Mouse (Mus musculus) ovary, postnatal 36 days (tissue): Measurements from ENCODE around the gene Wfdc15b.

Experiments used
- DNase-seq: peaks from one replicate; pipeline ENCODE4 v3.0.0; 2022; ENCODE audit warnings: low spot score, mixed read lengths

The Wfdc15b gene

GRCm38 (mm10) chr2:164180124-164180523 lies 41.3 kb downstream of the Wfdc15b start:
- DNase-seq, result no peak

GRCm38 (mm10) chr2:164177831-164178230 lies 43.6 kb downstream of the Wfdc15b start:
- no peak for DNase-seq

DNA sequence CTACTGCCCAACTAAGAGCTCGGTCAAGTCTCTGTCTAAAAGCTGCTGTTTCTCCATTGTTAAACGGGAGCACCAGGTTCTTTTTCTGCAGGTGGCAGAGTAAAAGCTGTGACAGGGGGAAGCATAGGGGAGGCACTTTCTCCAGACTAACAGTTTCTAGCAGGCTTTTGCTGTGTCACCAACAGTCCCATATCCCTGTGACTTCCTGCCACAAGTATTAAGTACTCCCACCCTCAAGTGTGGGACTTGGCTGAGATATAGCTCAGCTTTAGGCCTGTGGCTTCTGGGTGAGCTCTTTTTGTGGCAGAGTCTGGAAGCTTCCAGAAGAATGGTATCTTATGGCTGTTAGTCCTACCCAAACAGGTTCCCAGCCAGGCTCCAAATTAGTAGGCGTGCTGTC lies 45.6 kb downstream of the Wfdc15b start:
- no peak for DNase-seq

DNA sequence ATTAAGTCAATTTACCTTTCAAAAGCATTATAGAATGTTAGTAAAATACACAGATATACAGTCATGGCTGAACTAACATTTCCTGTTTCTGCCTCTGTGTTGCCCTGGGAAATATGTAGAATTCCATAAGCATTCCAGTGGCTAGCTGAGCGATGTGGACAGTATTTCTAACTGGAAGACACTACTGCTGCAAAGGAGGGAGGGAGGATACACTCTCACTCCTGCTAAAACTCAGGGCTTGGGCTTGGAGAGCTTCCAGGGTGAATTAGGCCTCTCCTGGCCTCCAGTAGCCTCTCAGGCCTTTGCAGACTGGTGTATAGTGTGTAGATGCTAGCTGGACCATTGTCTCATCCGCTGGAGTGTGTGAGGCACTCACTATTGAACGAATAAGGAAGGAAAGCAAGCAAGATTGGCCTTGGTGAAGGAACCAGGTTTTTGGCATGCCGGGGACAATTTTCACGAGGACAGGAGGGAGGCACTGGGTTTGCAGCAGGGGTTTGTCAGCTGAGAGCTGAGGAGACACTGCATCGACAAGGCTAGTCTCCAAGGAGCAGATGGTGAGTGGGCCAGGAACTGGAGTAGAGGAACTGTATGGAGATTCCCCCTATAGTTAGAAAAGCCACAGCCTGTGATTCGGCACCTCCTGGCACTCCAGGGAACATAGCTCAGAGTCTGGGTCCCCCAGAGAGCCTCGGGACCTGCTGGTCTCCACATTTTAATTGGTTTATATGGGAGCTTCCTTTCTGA lies 46.6 kb downstream of the Wfdc15b start:
- no peak for DNase-seq

- no peak for DNase-seq
Measured at GRCm38 (mm10) chr2:164173394-164173793, 48.1 kb downstream of the Wfdc15b start.

DNA sequence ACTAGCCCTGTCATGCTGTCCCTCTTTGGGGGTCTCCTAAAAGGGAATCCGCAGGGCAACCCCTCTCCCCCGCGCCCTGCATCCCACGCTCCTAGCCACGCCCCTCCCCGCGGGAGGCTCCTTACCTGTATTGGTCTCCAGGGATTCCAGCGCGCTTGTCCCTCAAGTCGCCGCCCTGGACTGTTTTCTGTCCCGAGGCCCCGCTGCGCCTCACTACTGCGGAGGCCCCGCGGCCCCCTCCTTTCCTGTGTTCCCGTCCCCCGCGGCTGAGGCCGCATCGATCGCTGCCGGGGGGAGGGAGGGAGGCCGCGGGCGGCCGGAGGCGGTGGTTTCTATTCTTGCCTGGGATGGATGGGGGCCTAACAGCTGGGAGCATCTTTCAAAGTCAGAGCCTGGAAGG lies 50.6 kb downstream of the Wfdc15b start, which contains the start of gene Kcns1:
Gene Kcns1, minus strand, starts transcription at position 212 of the 400 bp plus-strand sequence.
- DNase-seq, result no peak

DNA sequence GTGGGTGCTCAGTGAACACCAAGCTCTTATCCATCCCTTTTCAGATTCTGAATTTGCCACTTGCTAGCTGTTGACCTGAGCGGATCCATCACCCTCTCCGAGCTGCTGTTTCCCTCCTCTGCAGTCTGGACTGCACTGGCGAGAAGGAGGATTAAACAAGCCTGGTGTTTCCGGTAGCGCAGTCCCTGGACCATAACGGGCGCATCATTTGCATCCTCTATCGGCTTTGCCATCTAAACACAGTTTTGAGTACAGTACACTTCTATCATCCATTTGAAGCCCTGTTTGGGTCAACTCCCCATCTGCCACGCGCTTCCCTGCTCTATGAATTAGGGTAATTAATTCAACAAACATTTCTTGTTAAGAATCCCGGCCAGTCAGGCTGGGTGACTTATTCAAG lies 51.1 kb downstream of the Wfdc15b start:
- DNase-seq, result no peak

DNA sequence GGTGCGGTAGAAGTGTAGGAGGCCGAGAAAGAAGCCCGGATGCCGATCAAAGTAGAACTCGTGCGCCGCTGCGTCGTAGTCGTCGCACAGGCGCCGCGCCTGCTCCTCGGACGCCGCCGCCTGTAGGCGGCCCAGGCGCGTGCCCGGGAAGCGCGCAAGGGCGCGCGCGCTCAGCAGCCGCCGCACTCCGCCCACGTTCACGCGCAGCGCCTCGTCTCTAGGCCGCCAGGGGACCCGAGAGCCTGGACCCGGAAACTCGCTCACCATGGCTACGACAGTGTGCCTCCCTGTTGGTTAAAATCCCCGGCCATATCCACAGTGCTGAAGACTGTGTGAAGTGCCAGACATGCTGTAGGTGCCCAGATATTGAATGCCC lies 52.9 kb downstream of the Wfdc15b start:
- DNase-seq, result no peak

DNA sequence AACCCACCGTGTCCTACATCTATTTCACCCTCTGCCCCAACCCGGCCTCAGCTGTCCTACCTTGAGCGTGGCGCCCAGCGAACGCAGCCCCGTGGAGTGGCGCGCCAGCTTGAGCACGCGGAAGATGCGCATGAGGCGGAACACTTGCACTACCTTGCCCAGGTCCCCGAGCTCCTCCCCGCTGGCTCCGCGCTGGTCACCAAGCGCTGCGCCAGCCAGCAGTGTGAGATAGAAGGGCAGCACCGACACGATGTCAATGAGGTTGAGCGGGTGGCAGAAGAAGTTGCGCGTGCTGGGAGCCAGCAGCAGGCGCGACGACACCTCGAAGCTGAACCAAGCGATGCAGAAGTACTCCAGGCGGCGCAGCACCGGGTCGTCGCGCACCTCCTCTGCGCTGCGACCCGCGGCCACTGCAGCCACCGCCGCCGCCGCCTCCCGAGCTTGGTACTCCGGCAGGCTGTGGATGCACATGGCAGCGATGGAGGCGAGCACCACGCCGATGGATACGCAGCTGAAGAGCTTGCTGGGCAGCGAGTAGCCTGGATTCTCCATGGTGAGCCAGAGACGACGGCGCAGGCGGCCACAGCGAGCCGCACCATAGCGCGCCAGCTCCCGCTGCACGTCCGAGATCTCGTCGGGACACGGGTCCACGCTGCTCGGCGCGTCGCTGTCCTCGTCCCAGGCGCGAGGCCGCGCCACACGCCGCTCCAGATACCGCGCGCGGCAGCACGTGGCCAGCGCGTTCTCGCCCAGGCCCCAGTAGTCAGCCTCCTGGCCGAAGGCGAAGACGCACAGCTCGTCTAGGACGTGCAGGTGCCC lies 53.5 kb downstream of the Wfdc15b start:
- no peak for DNase-seq

DNA sequence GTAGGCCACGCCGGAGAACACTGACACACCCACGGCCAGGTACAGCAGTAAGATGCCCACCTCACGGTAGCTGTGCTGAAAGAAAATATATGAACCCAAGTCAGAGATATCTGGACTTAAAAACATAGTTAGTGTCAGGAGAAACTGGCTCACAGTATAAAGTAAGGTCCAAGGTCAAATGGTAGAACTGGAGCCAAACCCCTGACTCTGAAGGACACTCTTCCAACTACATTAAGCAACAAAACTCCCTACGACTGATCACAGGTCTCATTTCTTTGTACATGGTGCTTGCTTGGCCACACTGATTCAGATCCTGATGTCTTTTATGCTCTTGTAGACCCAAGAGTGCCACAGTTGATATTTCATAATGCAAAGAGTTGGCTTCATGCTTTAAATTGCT lies 56.5 kb downstream of the Wfdc15b start:
- no peak for DNase-seq
